In genomic region chr9:31542909-31543690, GRCm38 (mm10) we compare ENCODE assay signal across 8 mouse cellular contexts.
DNase-seq lines count a peak whose midpoint lies in the region; ATAC-seq lines count a peak whose summit lies in the region.

No protein-coding gene starts in this region.

- peak; percentile 6 to 32 for DNase-seq in CD8-positive naive resting alpha-beta T cell, adult 2 months (ENCODE audit: low read depth in 2 of 2, low spot score in 2 of 2)
- DNase-seq in brain, adult 2 months (ENCODE audit: low read depth, low spot score): peak; percentile 86
- peak; percentile 81 to 87 for DNase-seq in heart, postnatal 10 days
- DNase-seq in kidney, postnatal 4 days: peak; percentile 93 to 95
- peak; percentile 25 to 27 for DNase-seq in thymus, adult 18-20 months

- H3K27me3 ChIP-seq in liver, embryonic 16.5 days (ENCODE audit: control insufficient read depth, insufficient read depth, low read depth, low read length): no peaks in the 10 kb centered on the region

- no peaks in the 10 kb centered on the region for H3K9me3 ChIP-seq in liver, embryonic 16.5 days (replicated peaks; ENCODE audit: control insufficient read depth, low read length)

- WGBS in liver, embryonic 16.5 days (ENCODE audit: insufficient replicate concordance): 2% methylated on average over 13 of the region's 13 CpGs

- H3K27ac ChIP-seq in liver, embryonic 16.5 days (ENCODE audit: low read length): no peak overlapping the region

- intact Hi-C loops in heart, postnatal 10 days (cut with DNase I): loop anchor here (2.0 kb wide), 1 partner anchor 138 kb away; no protein-coding TSS in a partner anchor

- no peaks in the 10 kb centered on the region for H3K36me3 ChIP-seq in liver, embryonic 16.5 days (ENCODE audit: control insufficient read depth, insufficient read depth)

- no peak overlapping the region for H3K9ac ChIP-seq in liver, embryonic 16.5 days (ENCODE audit: low read depth, low read length)

- no peak overlapping the region for H3K4me2 ChIP-seq in liver, embryonic 16.5 days (ENCODE audit: low read depth, low read length)

- no peak overlapping the region for H3K4me3 ChIP-seq in liver, embryonic 16.5 days (ENCODE audit: low read depth, low read length)

- ATAC-seq in erythroblast, adult 5-6 weeks (replicated peaks; ENCODE audit: low FRiP score, poor library complexity, severe bottlenecking): peak; percentile 73
- ATAC-seq in liver, embryonic 16.5 days (ENCODE audit: low read depth): peak; percentile 39; the same call in 1 of the 2 replicates
- ATAC-seq in neutrophil, adult 5-6 weeks (ENCODE audit: extremely low read depth, insufficient number of reproducible peaks, low FRiP score, poor library complexity, severe bottlenecking): 0 out of 2 replicates have a peak, but pooled peaks have one; percentile 41

- no peaks in the 10 kb centered on the region for H3K4me1 ChIP-seq in liver, embryonic 16.5 days (ENCODE audit: control insufficient read depth, low read depth, low read length)

Comparison
In these comparisons a context has a peak if more than half of its experiments do, and no peak if none do; other contexts are left out.
1. DNase-seq: peak in every context shown above with its lines; median percentile 94 in kidney, postnatal 4 days; 86 in brain, adult 2 months; 84 in heart, postnatal 10 days; 26 in thymus, adult 18-20 months; 19 in CD8-positive naive resting alpha-beta T cell, adult 2 months.